9 mouse cellular contexts compared by ENCODE assay signal in the genomic region with DNA sequence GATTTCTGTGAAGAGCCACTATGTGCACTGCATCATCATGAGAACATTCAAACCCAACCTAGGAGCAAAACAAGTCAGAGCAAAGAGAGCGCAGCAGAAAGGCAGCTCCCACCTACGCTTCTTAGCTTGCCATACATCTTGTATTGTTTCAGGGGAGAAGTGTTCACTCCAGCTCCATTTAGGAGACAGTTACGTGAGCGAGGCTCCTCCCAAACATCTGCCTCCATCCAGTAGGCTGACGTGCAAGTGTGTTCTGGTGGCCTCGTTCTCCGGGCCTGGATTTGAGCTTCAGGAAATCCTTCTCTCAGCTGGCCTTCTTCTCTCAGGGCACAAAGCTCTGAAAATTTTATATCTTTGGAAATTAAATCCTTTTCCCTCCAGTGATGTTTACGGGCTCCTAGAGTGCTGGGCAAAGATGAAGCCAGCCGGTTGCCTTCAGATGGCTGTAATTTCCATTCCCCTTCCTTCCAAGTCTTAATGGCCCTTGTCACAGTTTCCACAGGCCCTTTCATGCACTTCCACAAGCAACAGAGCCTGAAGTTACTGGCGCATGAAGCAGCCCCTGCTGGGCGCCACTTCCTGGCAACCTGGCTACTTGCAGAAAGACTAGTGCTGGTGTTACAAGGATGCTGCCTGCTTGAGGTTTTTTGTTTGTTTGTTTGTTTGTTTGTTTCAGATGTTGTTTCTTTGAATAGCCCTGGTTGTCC.
A peak's percentile ranks its signal among the peaks of the same experiment; 100 is the strongest.
DNase-seq lines count a peak whose midpoint lies in the region; ATAC-seq lines count a peak whose summit lies in the region.
"Had no signal": no experiment of that assay in that cellular context is flagged by ENCODE, and none has a peak within 500 bp of the region (broad histone marks: within the 10 kb centered on the region; RNA-seq: fewer than 3 reads in every experiment).

No protein-coding gene starts in this region.

- no peak for ATAC-seq in hindbrain, embryonic 14.5 days (ENCODE audit: low FRiP score)

- H3K27me3 ChIP-seq in hindbrain, embryonic 14.5 days (ENCODE audit: control insufficient read depth, insufficient read depth, low read length), result no peaks in the 10 kb centered on the region
- no peaks in the 10 kb centered on the region for H3K27me3 ChIP-seq in limb, embryonic 10.5 days (ENCODE audit: low read depth, poor library complexity, severe bottlenecking)

- H3K36me3 ChIP-seq in hindbrain, embryonic 14.5 days (replicated peaks; ENCODE audit: control insufficient read depth, insufficient read depth), result no peaks in the 10 kb centered on the region
- H3K36me3 ChIP-seq in limb, embryonic 10.5 days, result no peaks in the 10 kb centered on the region
- H3K36me3 ChIP-seq: G1E had no signal

- 47% methylated on average over 11 of the region's 11 CpGs for WGBS in hindbrain, embryonic 14.5 days
- 65% methylated on average over 11 of the region's 11 CpGs for WGBS in limb, embryonic 10.5 days

- DNase-seq in kidney, adult 11 months, result peak; percentile 42
- DNase-seq in kidney, adult 18-20 months, result no peak
- DNase-seq in cerebellum, adult 18-20 months, result peak; percentile 80
- DNase-seq in hindbrain, embryonic 14.5 days (ENCODE audit: low spot score), result peak; percentile 47
- DNase-seq in limb, embryonic 10.5 days (ENCODE audit: low spot score), result no peak
- DNase-seq in c-Kit-positive CD71-positive TER-119-positive erythroid progenitor cells, embryonic 14.5 days (ENCODE audit: low spot score), result no peak
- DNase-seq in MN1 (ENCODE audit: low spot score), result no peak
- no peak for DNase-seq in heart, postnatal 14 days

- peak overlapping the region; percentile 62 for H3K27ac ChIP-seq in hindbrain, embryonic 14.5 days
- peak overlapping the region; percentile 76 for H3K27ac ChIP-seq in limb, embryonic 10.5 days

- H3K4me2 ChIP-seq in hindbrain, embryonic 14.5 days (replicated peaks), result no peak overlapping the region

- no peak overlapping the region for H3K4me3 ChIP-seq in hindbrain, embryonic 14.5 days (replicated peaks; ENCODE audit: low read length)
- no peak overlapping the region for H3K4me3 ChIP-seq in limb, embryonic 10.5 days

- peaks cover 12% of the 10 kb centered on the region; the same call in 1 of the 2 replicates for H3K4me1 ChIP-seq in hindbrain, embryonic 14.5 days (replicated peaks; ENCODE audit: control insufficient read depth, insufficient read depth, low read length)
- H3K4me1 ChIP-seq in limb, embryonic 10.5 days, result peaks cover 23% of the 10 kb centered on the region

- intact Hi-C loops in heart, postnatal 14 days (cut with DNase I), result no loop called here

- H3K9ac ChIP-seq in hindbrain, embryonic 14.5 days, result no peak overlapping the region

- H3K9me3 ChIP-seq in hindbrain, embryonic 14.5 days (ENCODE audit: control insufficient read depth, low read length), result no peaks in the 10 kb centered on the region
- no peaks in the 10 kb centered on the region for H3K9me3 ChIP-seq in limb, embryonic 10.5 days (replicated peaks)

Comparison
In these comparisons a context has a peak if more than half of its experiments do, and no peak if none do; other contexts are left out.
1. DNase-seq: peak in kidney, adult 11 months (single experiment), cerebellum, adult 18-20 months (2 of 2) and hindbrain, embryonic 14.5 days (single experiment); none in kidney, adult 18-20 months (single experiment), limb, embryonic 10.5 days (single experiment), c-Kit-positive CD71-positive TER-119-positive erythroid progenitor cells, embryonic 14.5 days (single experiment), MN1 (single experiment) and heart, postnatal 14 days (0 of 2).